Mouse (Mus musculus) thymus, postnatal 25 days (tissue): Measurements from ENCODE around the gene Asb17.

Experiments used
- DNase-seq: peaks from one replicate; pipeline ENCODE4 v3.0.0; 2022

The Asb17 gene

DNA sequence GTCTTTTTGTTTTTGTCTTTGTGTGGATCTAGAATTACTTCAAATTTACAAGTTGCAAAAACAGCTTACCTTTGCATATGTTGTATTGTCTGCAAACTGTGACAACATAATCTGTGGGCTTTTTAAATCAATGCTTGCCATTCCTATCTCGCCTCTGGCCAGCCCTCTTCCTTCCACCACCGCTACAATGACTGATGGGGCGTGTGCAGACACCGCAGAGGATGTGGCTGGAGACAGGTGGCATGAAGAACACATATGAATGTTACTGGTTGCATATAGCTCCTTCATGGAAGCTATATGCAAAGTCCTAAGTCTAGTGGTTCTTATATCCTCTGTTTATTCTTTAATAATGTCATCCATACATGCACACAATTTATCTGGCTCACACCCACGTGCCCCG, 53.2 kb downstream of the Asb17 start:
- DNase-seq: peak; percentile 37

DNA sequence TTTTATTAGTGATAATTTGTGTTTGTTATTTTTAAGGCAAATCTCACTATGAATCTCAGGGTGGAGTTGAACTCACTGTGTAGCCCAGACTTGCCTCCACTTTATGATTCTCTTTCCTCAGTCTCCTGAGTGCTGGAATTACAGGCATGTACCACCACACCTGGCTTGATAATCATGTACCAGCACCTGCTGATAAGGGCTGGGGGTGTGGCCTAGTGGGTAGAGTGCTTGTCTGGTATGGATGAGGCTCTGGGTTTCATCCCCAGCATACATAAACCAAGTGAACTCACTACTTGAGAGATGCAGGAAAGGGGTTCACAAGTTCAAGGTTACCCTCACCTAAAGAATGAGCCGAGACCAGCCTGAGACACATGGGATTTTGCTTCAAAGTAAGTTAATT, 57.9 kb downstream of the Asb17 start:
- DNase-seq: no peak

DNA sequence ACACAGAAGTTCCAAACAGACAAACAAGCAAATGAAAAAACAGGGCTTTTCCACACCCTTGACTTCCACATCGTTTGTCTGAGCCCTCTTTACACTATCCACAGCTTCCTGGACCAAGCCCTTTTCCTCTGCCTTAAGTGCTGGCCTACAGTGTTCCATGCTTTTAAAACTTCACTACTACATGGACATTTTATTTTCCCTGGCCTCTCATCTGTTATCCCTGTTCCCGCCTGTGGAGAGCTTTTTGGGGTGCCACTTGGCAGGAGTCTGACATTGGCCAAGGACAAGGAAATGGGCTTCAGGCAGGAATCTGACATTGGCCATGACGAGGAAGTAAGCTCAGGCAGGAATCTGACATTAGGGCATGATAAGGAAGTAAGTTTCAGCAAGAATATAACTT, 58.6 kb downstream of the Asb17 start:
- DNase-seq: no peak

DNA sequence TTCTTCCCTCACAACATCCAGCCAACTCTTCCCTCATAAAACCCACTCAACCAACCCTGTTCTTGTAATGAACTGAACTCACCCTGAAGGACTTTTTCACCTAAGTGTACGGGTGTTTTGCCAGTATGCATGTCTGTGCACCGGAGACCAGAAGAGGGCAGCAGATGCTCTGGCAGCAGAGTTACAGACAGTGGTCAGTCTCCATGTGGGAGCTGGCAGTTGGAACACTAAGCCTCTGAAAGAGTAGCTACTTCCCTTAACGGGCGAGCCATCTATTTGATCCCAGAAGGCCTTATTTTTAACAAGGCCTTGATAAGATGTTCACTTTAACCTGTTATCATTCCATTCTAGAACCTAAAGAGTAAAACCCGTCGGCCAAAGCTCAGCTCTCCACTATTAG, 60.6 kb downstream of the Asb17 start:
- DNase-seq: peak; percentile 42
